Mouse (Mus musculus): ENCODE measurements around the gene Slc5a11.
A peak's percentile ranks its signal among the peaks of the same experiment; 100 is the strongest.

Gene Slc5a11

DNA sequence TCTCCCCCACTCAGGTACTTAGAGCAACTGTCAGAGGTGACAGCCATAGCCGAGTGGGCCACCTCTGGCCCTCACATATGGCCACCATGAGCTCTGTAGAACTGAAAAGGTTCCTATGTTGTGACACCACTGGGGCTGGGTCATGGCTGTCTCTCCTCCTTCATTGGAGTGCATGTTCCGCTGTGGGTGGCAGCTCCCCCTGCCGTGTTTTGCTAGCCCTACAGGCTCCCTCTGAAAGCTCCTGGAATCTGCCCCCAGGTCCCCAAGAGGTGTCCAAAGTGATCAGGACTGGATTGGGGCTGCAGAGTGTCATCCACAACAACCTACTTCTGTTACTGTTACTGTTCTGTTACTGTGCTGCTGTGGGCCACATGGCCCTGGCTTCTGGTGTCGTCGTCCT is 2.3 kb upstream of the Slc5a11 start:
- peak; percentile 66 for DNase-seq (ENCODE audit: low read depth, low spot score)

DNA sequence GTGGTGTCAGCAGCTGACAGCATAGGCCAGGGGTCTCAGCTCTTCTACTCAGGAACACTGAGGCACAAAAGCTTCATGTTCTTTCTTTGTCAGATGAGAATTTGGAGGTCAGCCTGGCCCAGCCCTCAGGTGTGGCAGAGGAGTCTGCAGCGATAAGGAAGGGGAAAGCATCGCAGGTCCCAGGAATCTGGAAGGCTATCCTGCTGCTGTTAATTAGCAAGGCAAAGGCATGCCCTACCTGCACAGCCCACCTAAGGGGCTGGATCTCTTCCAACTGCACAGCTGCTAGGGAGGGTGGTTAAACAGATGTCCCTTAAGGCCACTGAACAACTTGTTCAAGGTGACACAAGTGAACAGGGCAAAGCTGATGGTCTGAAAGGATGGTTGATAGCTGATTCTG is 558 bp downstream of the Slc5a11 start:
- DNase-seq (ENCODE audit: low read depth, low spot score): peak; percentile 58

DNA sequence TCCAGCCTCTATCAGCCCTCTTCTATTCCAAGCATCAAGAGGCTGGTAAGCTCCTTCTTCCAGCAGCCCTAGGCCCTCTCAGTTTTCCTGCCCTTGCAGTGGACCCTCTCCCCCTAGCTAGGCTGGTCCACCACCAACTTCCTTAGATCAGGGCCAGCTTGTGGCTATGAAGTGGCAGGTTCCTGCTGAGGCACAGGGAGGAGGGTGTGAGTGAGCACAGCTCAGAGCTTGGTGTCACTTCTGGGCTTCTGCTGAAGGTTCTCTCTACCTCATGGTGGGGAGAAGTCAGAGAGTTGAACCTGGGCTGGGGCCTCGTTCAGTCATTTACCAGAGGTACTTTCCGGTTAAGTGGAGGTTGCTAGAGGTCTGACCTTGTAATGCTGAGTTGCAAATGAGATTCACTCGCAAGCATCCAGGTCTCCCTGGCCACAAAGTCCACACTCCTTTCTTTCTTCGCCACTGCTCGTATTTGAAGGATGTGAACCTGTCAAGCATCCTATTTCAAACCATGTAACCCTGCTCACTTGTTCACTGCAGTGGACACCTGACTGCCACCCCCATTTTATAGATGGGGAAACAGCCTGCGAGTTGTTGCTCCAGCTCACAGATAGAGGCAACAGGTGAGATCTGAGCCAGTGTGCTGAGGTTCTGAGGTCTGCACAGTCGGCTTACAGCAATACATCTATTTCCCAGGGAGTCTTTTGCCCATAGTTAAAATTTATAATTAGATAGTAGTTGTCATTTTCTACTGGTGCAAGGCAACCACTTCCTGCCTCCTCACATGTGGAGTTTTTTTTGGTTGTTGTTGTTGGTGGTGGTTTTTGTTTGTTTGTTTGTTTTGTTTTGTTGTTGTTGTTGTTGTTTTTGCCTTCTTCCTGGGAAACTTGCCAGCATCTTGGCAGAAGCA is 3.1 kb downstream of the Slc5a11 start:
- DNase-seq (ENCODE audit: low read depth, low spot score): no peak

DNA sequence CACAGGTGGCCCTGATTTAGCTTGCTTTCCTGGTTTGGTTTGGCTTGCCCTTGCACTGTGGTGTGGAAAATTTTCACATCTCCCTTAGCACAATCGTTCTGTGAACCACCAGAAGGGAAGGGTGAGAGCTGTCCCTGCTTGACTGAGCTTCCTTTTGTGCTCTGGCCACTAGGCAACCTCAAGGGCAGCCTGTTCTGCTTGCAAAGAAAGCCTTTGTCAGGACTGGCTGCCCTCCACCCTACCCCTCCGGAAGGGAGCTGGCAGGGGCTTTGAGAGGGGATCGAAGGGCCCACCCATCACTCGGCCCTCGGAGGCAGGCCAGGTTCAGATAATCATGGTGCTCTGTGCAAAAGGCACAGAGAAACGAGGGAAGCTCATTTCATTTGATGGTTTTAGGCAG is 4.0 kb downstream of the Slc5a11 start:
- peak; percentile 59 for DNase-seq (ENCODE audit: low read depth, low spot score)

DNA sequence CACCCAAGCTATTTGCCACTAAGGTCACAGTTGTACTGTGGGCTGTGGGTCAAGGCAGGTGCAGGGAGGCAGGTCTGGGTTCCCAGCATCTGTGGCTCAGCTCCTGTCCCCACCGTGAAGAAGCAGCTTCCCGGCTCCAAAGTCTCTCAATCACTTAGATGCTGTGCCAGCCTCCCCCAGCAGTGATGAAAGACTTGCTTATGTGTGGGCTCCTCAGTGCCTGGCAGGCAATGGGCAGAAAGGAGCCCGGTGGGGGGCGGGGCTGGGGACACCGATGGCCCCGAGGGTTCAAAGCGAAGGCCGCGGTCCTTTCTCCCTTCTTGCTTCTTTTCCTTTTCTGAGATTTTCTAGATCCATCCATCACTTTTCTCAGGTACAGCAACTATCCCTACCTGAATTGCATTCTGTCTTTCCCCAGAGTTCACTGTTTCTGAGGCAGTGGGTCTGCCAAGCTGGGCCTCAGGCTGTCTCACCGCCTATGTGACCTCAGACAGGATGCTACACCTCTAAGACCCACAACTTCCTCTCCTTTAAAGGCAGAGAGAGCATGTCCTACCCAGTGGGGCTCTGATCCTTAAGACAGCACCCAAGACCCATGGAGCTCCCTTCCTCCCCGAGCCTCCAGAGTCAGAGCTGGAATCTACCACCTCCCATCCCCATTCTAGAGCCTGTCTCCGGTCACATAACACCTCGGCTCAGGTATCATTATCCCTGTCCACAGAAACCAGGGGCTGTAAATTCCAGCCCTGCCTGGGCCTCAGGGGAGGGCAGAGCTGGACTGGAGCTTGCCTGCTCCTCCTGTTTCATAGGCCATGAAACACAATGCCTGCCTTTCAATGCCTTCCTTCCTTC is 5.4 kb downstream of the Slc5a11 start:
- no peak for DNase-seq (ENCODE audit: low read depth, low spot score)

DNA sequence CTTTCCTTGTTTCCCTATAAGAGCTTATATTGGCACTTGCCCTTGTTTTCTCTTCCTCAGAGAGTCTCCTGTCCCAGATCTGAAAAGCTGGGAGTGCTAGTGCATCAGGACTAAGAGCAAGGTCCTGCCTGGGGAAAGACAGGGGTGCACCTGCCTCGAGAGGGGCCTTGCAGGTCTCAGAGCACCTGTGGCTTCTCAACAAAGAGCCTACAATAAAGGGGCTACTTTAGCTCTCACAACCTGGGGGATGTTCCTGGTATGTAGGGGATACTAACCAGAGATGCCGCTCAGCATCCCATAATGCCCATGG is 6.0 kb downstream of the Slc5a11 start:
- DNase-seq (ENCODE audit: low read depth, low spot score): no peak

DNA sequence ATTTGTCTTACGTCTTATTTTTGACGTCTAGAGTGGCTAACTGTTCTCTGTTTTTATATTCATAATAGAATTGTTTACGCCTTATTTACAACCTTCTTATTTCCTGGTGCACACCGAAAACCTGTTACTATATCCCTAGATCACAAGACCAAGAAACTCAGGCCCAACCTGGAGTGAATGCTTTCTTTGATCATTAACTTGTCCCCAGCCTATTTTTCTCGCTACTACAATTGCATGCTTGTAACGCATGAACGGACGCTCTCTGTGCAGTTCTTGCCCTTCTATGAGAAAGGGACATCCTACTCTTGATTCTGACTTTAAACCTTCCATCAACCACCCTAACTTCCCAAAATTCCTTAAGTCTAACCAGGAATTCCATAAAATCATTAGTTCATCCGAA is 9.5 kb downstream of the Slc5a11 start:
- no peak for DNase-seq (ENCODE audit: low read depth, low spot score)

DNA sequence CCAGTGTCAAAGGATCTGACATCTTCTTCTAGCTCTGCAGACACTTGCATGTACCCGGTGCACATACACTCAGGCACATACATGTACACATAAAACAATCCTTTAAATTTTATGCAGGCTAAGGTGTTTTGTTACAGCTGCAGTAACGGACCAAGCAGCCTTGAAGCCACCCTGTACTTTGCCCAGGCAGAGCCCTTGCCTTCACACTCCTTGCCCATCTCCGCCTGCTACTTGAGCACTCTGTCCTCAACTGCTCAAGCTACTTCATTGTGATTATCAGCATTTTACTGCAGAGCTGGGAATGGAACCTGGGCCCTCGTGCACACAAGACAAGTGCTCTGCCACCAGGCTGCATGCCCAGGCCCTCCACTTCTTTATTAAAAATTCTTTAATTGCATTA is 10.6 kb downstream of the Slc5a11 start:
- no peak for DNase-seq (ENCODE audit: low read depth, low spot score)

DNA sequence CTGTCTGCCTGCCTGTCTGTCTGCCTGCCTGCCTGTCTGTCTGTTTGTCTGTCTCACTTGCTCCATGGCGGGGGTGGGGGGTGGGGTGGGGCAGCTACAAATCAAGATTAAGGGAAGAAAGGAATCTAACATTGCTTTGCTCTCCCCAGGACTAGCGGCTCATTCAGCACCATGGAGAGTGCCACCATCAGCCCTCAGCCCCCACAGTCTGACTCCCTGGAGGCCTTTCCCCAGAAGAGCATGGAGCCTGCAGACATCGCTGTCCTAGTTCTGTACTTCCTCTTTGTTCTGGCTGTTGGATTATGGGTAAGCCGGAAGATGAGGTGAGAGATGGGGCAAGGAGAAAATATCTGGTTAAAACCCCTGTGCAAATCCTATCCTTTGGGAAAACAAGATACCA is 20.9 kb downstream of the Slc5a11 start:
- peak; percentile 61 for DNase-seq (ENCODE audit: low read depth, low spot score)

DNA sequence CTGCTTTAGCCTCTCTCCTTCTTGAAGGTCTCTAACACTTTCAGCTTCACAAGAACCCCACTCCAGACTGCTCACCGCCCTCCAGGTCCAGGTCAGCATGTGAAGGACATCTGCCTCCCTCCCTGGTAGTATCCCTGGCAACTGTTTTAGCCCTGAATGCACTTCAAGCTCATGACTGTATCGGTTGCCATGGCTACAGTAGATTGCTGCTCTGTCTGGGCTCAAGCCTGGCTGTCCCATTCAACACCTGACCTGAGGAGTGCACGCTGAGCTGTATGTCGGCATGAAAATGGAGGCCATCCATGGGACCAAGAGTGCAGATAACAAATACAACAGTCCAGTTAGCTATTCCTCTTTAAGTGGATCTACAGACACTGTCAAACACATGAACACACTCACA is 24.0 kb downstream of the Slc5a11 start:
- no peak for DNase-seq (ENCODE audit: low read depth, low spot score)

DNA sequence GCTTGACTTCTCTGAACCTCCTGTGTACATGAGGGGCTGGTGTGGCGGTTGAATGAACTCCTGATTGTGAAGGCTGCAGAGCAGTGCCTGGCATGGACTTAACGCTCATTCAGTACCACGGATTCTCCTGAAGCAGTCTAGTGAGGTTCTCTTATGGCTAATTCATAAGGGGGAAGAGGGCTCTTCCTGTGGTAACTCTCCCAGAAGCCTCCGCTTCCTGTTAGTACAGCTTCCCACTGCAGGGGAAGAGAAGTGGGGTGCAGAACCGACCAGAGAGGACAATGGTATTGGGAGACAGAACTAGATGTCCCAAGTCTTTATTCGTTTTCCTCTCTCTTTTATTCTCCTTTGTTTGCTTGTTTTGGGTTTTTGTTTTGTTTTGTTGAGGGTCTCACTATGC is 25.5 kb downstream of the Slc5a11 start:
- DNase-seq (ENCODE audit: low read depth, low spot score): no peak

DNA sequence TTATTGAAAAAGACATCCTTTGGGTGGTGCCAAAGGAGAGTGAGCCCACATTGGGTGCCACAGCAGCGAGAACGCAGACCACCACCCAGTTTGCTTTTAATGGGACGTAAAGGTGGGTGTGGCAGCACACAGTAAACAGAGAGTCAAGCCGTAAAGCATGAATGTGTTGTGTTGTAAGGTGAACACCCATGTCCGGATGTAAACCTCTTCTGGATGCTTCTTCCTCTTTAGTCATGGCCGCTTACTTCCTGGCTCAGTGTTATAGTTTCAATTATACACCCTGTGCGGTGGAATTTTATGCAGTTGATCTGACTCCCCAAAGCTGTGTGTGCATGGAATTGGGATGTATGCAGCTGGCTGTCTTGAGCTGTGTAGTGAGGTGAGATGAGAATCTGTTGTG is 27.7 kb downstream of the Slc5a11 start:
- DNase-seq (ENCODE audit: low read depth, low spot score): no peak

DNA sequence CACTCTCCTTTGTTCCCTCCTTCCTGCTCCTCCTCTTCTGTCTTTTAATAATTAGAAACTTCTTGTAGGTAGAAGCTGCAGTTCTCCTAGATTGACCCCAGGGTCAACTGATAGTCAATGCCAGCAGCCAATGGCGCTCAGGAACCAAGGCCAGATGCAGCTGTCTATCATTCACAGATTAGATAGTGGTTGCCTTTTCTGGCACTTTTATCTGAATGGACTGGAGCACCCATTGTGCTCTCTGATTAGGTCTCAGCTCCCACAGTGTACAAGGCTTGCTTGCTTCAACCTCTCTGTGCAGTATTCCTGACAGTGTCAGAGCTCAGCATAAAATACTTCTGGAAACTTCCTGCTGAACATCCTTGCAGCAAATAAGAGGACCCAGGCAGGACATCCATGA is 30.3 kb downstream of the Slc5a11 start:
- DNase-seq (ENCODE audit: low read depth, low spot score): no peak

DNA sequence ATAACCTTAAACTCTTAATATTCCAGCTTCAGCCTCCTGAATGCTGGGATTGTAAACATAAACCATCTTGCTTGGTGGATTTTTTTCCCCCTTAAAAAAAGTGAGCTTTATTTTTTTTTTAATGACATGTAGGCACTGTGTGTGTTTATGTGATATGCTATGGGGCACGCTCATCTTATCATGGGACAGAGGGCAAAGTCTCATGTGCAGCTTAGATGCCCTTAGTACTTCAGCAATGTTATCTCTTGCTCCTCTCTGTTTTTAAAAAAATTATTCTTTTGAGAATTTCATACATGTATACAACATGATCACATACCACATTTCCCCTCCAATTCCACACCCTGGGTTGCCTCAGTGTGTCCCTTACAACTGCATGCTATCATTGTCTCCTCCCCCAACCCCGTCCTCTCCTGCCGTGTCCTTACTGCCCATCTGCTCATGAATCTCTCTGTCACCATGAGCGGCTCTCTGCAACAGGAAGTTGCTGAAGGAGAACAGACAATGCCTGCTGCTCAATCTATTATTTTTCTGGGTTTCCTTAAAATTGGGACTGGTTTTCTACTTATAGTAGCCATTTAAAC is 32.0 kb downstream of the Slc5a11 start:
- DNase-seq (ENCODE audit: low read depth, low spot score): no peak

DNA sequence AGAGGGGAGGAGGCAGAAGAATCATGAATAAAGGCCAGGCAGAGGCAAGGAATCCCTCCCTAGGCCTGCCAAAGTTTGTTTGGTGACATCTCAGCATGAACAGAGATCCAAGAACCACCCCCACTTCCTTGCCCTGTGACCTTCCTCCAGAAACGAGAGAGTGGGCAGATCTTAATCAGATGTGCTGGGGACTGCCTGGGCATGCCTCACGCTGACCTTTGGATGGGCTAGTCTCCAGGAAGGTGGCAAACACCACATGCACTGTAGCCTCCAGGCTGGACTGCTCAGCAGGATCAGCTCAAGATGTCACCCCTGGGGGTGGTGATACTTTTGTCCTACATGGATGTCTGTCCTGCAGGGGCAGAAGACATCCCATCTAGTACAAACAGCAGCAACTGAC is 33.6 kb downstream of the Slc5a11 start:
- DNase-seq (ENCODE audit: low read depth, low spot score): no peak

DNA sequence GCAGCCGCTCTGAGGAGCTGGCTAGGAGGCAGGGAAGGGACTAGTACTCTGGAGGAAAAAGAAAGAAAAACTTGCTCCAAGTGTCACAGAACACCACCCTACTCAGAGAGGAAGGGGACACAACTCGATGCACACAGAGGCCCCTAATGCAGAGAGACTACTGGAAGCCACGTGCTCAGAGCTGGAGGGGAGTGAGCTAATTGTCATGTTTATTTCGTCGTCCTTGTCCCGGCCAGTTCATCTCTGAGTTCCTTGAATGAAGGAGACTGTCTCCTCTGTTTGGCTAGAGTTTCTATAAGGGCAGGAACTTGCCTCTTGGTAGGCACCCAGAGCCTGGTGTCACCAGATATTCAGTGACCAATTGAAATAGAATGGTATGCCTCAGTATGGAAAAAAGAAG is 36.8 kb downstream of the Slc5a11 start:
- DNase-seq (ENCODE audit: low read depth, low spot score): peak; percentile 64

DNA sequence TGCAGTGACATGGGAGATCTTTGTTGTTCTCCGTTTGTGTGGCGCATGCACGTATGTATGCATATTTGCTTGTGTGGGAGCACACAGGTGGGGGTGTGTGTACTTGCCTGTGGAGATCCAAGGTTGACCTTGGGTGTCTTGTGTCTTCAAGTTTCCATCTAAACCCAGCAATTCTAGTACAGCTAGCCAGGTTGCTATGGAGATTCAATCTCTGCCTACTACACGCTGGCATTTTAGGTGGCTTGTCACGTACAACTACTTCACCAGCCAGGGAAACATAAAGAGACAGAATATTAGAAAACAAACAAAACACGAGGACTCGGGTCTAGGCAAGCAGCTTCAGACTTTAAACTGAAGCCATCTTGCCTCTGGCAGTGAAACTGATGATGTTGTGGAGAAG is 38.8 kb downstream of the Slc5a11 start:
- no peak for DNase-seq (ENCODE audit: low read depth, low spot score)

DNA sequence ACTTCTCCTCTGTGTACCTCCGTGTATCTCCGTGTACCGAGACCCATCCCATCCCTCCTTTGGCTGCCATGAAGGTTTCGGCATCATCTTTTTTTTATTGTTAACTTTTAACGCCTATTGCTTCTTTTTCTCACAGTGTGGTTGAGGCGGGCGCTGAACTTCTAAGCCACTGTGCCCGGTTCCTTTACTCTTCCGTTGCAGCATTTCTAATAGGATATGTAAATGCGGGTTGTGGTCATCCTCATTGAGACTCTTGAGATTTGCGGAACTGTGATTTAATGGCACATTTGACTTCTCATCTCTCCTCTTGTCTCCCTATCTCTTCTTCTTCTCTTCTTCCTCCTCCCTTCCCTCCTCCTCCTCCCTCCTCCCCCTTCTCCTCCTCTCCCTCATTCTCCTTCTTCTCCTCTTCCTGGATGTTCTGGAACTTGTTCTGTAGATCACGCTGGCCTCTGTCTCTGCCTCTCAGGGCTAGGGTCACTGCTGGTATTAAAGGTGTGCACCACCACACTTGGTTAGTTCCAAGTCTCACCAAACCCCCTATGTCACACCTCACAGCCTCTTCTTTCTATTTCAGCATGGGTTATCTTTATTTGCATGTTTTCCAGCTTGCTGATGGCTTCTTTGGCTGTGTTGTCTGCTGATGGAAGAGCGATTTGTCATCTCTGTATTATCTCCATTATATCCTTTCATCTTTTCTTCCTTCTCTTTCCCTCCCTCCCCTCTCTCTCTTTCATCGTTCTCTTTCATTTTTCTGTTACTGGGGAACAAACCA is 39.8 kb downstream of the Slc5a11 start:
- no peak for DNase-seq (ENCODE audit: low read depth, low spot score)

DNA sequence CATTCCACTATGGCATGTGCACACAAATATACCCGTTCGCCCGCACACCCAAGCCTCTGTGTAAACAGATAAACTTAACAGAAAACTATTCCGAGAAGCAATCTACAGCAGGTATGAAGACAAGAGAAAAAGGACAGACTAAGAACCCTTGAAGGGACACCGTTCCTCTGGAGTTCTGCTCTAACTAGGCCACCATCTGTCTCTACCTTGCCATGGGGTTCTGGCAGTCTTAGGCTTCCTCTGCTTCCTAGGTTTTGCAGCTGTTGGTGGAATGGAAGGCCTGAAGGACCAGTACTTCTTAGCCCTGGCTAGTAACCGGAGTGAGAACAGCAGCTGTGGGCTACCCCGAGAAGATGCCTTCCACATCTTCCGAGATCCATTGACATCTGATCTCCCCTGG is 43.5 kb downstream of the Slc5a11 start:
- DNase-seq (ENCODE audit: low read depth, low spot score): no peak

DNA sequence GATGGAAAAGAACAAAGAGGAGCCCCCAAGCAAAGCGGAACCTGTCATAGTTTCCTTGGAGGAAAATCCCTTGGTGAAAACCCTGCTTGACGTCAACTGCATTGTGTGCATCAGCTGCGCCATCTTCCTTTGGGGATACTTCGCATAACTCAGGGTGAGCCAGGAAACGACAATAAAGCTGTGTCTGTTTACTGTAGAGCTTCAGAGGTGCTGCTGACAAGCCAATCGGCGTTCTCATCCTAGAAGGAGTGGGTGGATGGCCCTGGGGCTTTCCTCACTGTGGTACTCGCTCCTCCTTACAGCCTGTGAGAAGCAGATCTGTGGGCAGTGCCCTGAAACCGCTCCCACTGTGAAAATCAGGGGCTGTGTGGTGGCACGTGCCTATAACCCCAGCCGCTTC is 58.5 kb downstream of the Slc5a11 start:
- no peak for DNase-seq (ENCODE audit: low read depth, low spot score)

DNA sequence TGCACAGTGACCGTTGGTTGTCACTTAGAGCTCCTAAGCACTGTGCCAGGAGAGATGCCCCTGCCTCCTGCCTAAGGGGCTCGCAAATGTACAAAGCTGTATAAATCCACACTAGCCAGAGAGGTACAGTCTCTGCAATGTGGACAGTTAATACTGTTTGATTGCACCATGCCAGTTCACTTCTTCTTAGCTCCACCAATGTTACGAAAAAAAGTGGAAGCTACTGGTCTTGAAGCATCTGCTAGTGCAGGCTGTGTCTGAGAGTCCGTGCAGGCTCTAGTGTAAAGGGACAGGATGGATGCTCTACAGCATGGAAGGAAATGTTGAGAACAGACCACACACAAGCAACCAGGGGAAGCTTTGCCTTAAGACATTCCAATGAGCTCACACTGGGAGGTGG is 62.0 kb downstream of the Slc5a11 start:
- DNase-seq (ENCODE audit: low read depth, low spot score): no peak

DNA sequence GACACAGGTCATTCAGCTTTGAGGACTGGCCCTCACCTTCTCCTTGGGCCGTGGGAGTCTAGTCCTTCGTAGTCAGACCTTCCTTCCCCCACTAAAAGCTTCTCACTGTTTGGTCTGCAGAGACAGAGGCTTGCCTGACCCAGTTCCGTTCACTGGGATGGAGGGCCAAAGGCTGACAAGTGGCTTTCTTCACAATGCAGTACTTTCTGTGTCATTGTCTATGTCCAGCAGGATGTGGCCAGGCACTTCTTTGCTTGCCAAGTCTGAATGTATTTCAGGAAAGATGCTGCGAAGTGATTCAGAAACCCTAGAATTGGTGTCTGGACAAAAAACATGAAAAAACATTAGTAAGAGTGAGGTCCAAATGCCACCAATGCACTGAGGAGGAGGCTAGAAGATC is 65.2 kb downstream of the Slc5a11 start:
- DNase-seq (ENCODE audit: low read depth, low spot score): no peak

All from ES-CJ7 (cell line).